Mouse (Mus musculus) midbrain, embryonic 11.5 days (tissue): ENCODE data around the gene Gm29094. TPM values are rescaled to one million over a fixed set of nuclear protein-coding genes. Genes with fewer than 3 reads are reported as not detected.
"Not testable (repeated sequence)": the region's sequence is repeated elsewhere in the genome, so short reads cannot be mapped to it uniquely, and the experiment has no call there.

Experiments
- ATAC-seq: fragments of 200-750 bp; cut with Nextera tagmentation; 2 replicates; pipeline ENCODE4 v1.8.0; 2017; ENCODE audit warnings: moderate TSS enrichment, moderate library complexity; ENCODE audit not compliant: low FRiP score
- DNase-seq: peaks from one replicate; pipeline ENCODE4 v3.0.0; 2015; ENCODE audit warnings: low spot score; ENCODE audit errors: missing footprints
- H3K27ac ChIP-seq: fragments of 300-500 bp; sonication (generic); 2 replicates; pipeline ENCODE4 v1.5.1; 2014; ENCODE audit warnings: low read depth, low read length
- H3K27me3 ChIP-seq: fragments of 300-500 bp; sonication (generic); 2 replicates; pipeline ENCODE4 v1.6.1; 2014; ENCODE audit warnings: mild to moderate bottlenecking, low read length, moderate library complexity, mixed read lengths; ENCODE audit not compliant: control insufficient read depth, insufficient read depth
- H3K36me3 ChIP-seq: fragments of 300-500 bp; sonication (generic); 2 replicates; pipeline ENCODE4 v1.6.1; 2014; ENCODE audit warnings: mild to moderate bottlenecking, low read length, moderate library complexity, mixed read lengths; ENCODE audit not compliant: control insufficient read depth, insufficient read depth
- H3K4me1 ChIP-seq: fragments of 300-500 bp; sonication (generic); 2 replicates; pipeline ENCODE4 v1.6.1; 2014; ENCODE audit warnings: low read length; ENCODE audit not compliant: control insufficient read depth, insufficient read depth
- H3K4me2 ChIP-seq: fragments of 300-500 bp; sonication (generic); 2 replicates; pipeline ENCODE4 v1.6.1; 2014; ENCODE audit warnings: mild to moderate bottlenecking, moderate library complexity
- H3K4me3 ChIP-seq: fragments of 300-500 bp; sonication (generic); 2 replicates; pipeline ENCODE4 v1.5.1; 2014; ENCODE audit warnings: low read depth, low read length
- H3K9ac ChIP-seq: fragments of 300-500 bp; sonication (generic); 2 replicates; pipeline ENCODE4 v1.6.1; 2014; ENCODE audit warnings: low read length
- H3K9me3 ChIP-seq: fragments of 300-500 bp; sonication (generic); 2 replicates; pipeline ENCODE4 v1.6.1; 2016; ENCODE audit warnings: low read length; ENCODE audit not compliant: control insufficient read depth
- WGBS: fragments of 180-500 bp; shearing (Covaris S2); extraction: QIAGEN DNeasy Blood & Tissue Kit; methylation state at CpG from one replicate; pipeline ENCODE4 v1.1.7; 2014; 5-methylcytosine and 5-hydroxymethylcytosine counted together
- polyA plus RNA-seq: library from polyadenylated mRNA; unstranded; fragments of >200 nt; fragmentation: Nextera tagmentation; extraction: Ambion mirVana; gene quantifications from 2 replicates; pipeline ENCODE4 v1.2.1, GENCODE M21; 2014

Gm29094 gene
- polyA plus RNA-seq, result 0.49 TPM in 1 of 2 replicates, not detected in the other

GRCm38 (mm10) chr9:89198969-89199416, at the start of gene Gm29094, which contains the start of gene Bcl2a1b:
Gene Gm29094, plus strand, starts transcription at chr9:89199379.
Gene Bcl2a1b, plus strand, starts transcription at chr9:89199209.
- not testable (repeated sequence) for ATAC-seq, H3K9ac ChIP-seq, H3K4me1 ChIP-seq, H3K27ac ChIP-seq, H3K4me3 ChIP-seq, H3K27me3 ChIP-seq, DNase-seq, H3K36me3 ChIP-seq, H3K4me2 ChIP-seq, H3K9me3 ChIP-seq
- WGBS, result 96% methylated on average over 5 of the region's 5 CpGs

GRCm38 (mm10) chr9:89172539-89172938, 26.6 kb upstream of the Gm29094 start:
- DNase-seq, H3K27ac ChIP-seq, H3K27me3 ChIP-seq, H3K4me1 ChIP-seq, H3K4me3 ChIP-seq, ATAC-seq, H3K4me2 ChIP-seq, H3K9ac ChIP-seq, H3K36me3 ChIP-seq, H3K9me3 ChIP-seq: not testable (repeated sequence)

GRCm38 (mm10) chr9:89178833-89179232, 20.3 kb upstream of the Gm29094 start:
- not testable (repeated sequence) for H3K9ac ChIP-seq, H3K4me3 ChIP-seq, H3K27me3 ChIP-seq, H3K4me1 ChIP-seq, H3K27ac ChIP-seq, H3K9me3 ChIP-seq, H3K4me2 ChIP-seq, ATAC-seq, H3K36me3 ChIP-seq
- DNase-seq, result peak; percentile 85
- WGBS, result 32% methylated on average over 2 of the region's 3 CpGs

GRCm38 (mm10) chr9:89179469-89179868, 19.7 kb upstream of the Gm29094 start:
- not testable (repeated sequence) for DNase-seq, ATAC-seq, H3K36me3 ChIP-seq, H3K4me3 ChIP-seq, H3K27ac ChIP-seq, H3K4me2 ChIP-seq, H3K9ac ChIP-seq, H3K4me1 ChIP-seq, H3K27me3 ChIP-seq, H3K9me3 ChIP-seq
- WGBS, result 80% methylated on average over 2 of the region's 4 CpGs

- H3K4me3 ChIP-seq, H3K36me3 ChIP-seq, H3K9ac ChIP-seq, H3K4me1 ChIP-seq, H3K27me3 ChIP-seq, H3K27ac ChIP-seq, H3K9me3 ChIP-seq, DNase-seq, ATAC-seq, H3K4me2 ChIP-seq: not testable (repeated sequence)
- 82% methylated on average over 15 of the region's 15 CpGs for WGBS
These were observed 12.2 kb upstream of the Gm29094 start for GRCm38 (mm10) chr9:89187006-89187405.

- not testable (repeated sequence) for DNase-seq, H3K4me1 ChIP-seq, H3K9ac ChIP-seq, ATAC-seq, H3K27me3 ChIP-seq, H3K4me2 ChIP-seq, H3K27ac ChIP-seq, H3K9me3 ChIP-seq, H3K4me3 ChIP-seq, H3K36me3 ChIP-seq
These were observed 3.7 kb upstream of the Gm29094 start for GRCm38 (mm10) chr9:89195483-89195882.

GRCm38 (mm10) chr9:89197509-89197908, 1.7 kb upstream of the Gm29094 start:
- not testable (repeated sequence) for H3K27me3 ChIP-seq, H3K4me1 ChIP-seq, H3K4me3 ChIP-seq, ATAC-seq, DNase-seq, H3K9ac ChIP-seq, H3K27ac ChIP-seq, H3K9me3 ChIP-seq, H3K36me3 ChIP-seq, H3K4me2 ChIP-seq
- WGBS, result 89% methylated on average over 1 of the region's 1 CpGs

GRCm38 (mm10) chr9:89198349-89198748, 830 bp upstream of the Gm29094 start:
- not testable (repeated sequence) for H3K27ac ChIP-seq, ATAC-seq

GRCm38 (mm10) chr9:89202256-89202655, 3.1 kb downstream of the Gm29094 start:
- not testable (repeated sequence) for H3K9ac ChIP-seq, H3K27me3 ChIP-seq, H3K36me3 ChIP-seq, H3K4me1 ChIP-seq, H3K4me2 ChIP-seq, H3K27ac ChIP-seq, H3K9me3 ChIP-seq, ATAC-seq, H3K4me3 ChIP-seq, DNase-seq

More at GRCm38 (mm10) chr9:89198349-89198748, 830 bp upstream of the Gm29094 start:
- not testable (repeated sequence) for DNase-seq, H3K4me2 ChIP-seq, H3K36me3 ChIP-seq, H3K27me3 ChIP-seq, H3K9ac ChIP-seq, H3K4me1 ChIP-seq, H3K4me3 ChIP-seq, H3K9me3 ChIP-seq
- 93% methylated on average over 3 of the region's 3 CpGs for WGBS

- not testable (repeated sequence) for H3K4me3 ChIP-seq, H3K9ac ChIP-seq, ATAC-seq, H3K27ac ChIP-seq, H3K36me3 ChIP-seq, DNase-seq, H3K4me2 ChIP-seq, H3K27me3 ChIP-seq, H3K4me1 ChIP-seq, H3K9me3 ChIP-seq
- WGBS, result 47% methylated on average over 1 of the region's 1 CpGs
These were observed 9.8 kb downstream of the Gm29094 start for GRCm38 (mm10) chr9:89208939-89209338.
